Mouse (Mus musculus): ENCODE results near the gene Cep350.
"Not testable (repeated sequence)": the region's sequence is repeated elsewhere in the genome, so short reads cannot be mapped to it uniquely, and the experiment has no call there.

The Cep350 gene

DNA sequence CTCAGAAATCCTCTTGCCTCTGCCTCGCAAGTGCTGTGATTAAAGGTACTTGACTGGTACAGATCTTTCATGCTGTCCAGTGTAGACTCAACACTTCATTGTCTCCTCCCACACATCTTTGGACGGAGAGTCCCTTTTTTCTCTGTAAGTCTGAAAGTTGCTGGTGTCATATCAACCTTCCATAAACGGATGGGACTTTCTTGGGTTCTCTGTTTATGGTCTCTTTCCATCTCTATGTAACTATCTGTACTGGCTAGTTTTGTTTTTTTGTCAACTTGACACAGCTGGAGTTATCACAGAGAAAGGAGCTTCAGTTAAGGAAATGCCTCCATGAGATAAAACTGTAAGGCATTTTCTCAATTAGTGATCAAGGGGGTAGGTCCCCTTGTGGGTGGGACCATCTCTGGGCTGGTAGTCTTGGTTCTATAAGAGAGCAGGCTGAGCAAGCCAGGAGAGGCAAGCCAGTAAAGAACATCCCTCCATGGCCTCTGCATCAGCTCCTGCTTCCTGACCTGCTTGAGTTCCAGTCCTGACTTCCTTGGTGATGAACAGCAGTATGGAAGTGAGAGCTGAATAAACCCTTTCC is 90.3 kb downstream of the Cep350 start:
- not testable (repeated sequence) for DNase-seq (ENCODE audit: low spot score)

GRCm38 (mm10) chr1:155879596-155879995 is 93.5 kb downstream of the Cep350 start:
- no peak for DNase-seq (ENCODE audit: low spot score)

- no peak for DNase-seq (ENCODE audit: low spot score)
These were observed 110.1 kb downstream of the Cep350 start for GRCm38 (mm10) chr1:155862967-155863366.

GRCm38 (mm10) chr1:155854926-155855702 is 117.9 kb downstream of the Cep350 start:
- DNase-seq (ENCODE audit: low spot score), result no peak

GRCm38 (mm10) chr1:155853009-155853408 is 120.0 kb downstream of the Cep350 start:
- no peak for DNase-seq (ENCODE audit: low spot score)

DNA sequence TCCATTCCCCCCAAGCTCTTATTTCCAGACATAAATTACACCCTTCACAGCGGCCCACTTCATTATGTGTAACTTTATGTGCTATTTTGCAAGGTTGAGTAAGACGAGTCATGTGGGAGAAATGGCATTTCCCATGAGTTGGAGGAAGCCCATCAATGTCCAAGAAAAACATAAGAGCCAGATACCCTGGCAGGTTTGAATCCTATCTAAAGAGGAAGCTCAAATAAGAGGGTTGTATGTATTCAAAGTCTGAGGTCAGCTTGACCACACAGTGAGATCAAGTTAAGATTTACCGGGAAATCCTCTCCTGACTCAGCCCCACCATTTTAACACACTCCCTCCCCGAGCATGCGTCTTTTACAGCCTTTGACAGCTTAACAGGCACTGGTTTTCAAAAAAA is 128.8 kb downstream of the Cep350 start:
- no peak for DNase-seq (ENCODE audit: low spot score)

- DNase-seq (ENCODE audit: low spot score), result no peak
These were observed 129.5 kb downstream of the Cep350 start for GRCm38 (mm10) chr1:155843538-155843937.

DNA sequence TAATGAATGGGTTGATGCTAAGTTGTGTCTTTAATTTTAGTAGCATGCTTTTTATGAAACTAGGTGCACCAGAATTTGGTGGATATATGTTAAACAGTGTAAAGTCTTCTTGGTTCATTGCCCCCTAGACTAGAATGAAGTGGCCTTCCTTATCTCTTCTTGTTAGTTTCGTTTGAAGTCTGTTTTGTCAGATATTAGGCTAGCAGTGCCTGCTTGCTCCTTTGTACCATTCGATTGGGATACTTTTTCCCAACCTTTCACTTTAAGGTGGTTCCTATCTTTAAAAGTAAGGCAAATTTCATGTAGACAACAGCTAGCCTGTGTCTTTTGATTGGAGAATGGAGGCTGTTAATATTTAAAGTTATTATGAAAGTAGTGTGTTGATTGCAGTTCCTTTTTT is 137.4 kb downstream of the Cep350 start:
- no peak for DNase-seq (ENCODE audit: low spot score)

GRCm38 (mm10) chr1:155833610-155834009 is 139.4 kb downstream of the Cep350 start:
- no peak for DNase-seq (ENCODE audit: low spot score)

GRCm38 (mm10) chr1:155831958-155832357 is 141.1 kb downstream of the Cep350 start:
- DNase-seq (ENCODE audit: low spot score), result no peak

DNA sequence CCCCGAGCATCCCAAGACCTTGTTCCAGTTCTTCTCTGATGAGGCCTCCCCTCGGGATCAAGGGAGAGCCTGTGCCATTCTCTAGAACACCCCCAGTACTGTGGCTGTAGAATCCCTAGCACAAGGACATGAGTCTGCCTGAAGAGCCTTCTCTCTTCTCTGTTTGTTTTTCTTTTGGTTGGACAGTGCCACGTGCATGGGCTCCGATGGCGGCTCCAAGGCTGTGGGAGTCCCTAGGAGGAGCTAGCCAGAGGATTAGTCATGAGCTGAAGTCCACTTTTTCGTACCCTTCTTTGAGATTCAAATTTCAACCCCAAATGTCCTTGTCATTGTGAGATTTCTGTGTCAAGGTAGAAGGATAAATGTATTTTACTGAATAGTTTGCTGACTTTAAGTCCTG is 142.2 kb downstream of the Cep350 start:
- DNase-seq (ENCODE audit: low spot score), result no peak

GRCm38 (mm10) chr1:155827703-155828295 is 145.3 kb downstream of the Cep350 start:
- no peak for DNase-seq (ENCODE audit: low spot score)

- no peak for DNase-seq (ENCODE audit: low spot score)
These were observed 146.2 kb downstream of the Cep350 start for GRCm38 (mm10) chr1:155826803-155827395.

GRCm38 (mm10) chr1:155825940-155826716 is 146.9 kb downstream of the Cep350 start:
- DNase-seq (ENCODE audit: low spot score), result no peak

DNA sequence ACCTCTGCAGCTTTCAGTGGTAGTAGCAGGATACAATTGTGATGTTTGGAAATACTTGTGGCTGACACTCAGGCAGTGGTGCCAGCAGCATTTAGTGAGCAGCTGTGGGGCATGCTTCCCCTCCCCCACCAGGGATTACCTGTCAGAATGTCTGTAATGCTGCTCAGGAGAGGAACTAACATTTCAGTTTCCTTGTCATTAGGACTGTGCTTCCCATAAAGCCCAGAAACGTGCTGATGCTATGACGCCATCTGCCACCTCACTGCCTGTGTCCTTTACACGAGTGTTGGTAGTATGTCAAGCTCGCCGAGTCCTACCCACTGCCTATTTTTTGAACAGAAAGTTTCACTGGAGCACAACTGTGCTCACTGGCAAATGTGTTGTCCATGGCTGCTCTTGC is 152.4 kb downstream of the Cep350 start:
- DNase-seq (ENCODE audit: low spot score), result no peak

DNA sequence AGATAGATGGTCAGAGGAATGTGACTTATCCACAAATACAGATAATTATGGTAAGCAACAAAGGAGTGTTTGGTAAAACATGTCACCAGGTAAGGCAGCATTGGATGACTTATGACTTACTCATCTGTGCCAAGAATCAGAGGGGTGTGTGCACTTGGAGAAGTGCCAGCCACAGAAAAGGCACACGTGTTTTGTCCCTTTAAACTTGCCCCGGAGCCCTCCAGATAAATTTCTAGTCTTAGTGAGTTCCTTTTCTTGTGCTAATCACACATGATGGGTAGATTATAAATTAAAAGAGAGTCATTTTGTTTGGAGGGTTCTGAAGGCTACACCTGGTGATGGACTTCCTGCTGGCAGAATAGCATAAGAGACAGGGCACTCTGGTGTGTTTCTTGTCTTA is 156.9 kb downstream of the Cep350 start:
- DNase-seq (ENCODE audit: low spot score), result no peak

- peak; percentile 86 for DNase-seq (ENCODE audit: low spot score)
These were observed 160.2 kb downstream of the Cep350 start, which contains the start of gene Qsox1 for GRCm38 (mm10) chr1:155812581-155813499. Gene Qsox1, minus strand, starts transcription at chr1:155812889.

DNA sequence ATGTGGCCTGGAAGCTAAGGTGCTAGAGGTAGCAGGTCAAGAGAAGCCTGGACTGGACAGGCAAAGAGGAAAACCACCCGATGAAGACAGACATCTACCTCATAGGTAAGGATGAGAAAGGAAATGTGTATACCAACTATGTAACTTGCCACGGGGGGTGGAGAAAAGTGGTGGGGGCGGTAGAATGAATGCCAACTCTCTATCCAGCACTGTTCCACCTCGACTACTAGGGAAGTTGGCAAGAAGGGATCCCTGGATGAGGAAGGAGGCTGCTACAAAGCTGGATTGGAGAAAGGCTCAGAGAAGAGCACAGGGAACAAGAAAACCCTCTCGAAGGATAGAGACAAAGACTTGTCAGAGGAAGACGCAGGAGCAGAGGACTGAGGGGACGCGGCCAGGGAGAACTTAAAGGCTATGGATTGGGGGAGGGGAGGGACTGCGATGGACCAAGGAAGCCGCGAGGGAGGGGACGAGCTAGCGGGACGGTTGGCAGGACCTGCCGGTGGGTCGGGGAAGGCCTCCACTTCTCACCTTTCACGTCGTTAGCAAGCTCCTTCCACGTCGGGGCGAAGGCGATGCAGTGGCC is 161.0 kb downstream of the Cep350 start:
- DNase-seq (ENCODE audit: low spot score), result no peak

DNA sequence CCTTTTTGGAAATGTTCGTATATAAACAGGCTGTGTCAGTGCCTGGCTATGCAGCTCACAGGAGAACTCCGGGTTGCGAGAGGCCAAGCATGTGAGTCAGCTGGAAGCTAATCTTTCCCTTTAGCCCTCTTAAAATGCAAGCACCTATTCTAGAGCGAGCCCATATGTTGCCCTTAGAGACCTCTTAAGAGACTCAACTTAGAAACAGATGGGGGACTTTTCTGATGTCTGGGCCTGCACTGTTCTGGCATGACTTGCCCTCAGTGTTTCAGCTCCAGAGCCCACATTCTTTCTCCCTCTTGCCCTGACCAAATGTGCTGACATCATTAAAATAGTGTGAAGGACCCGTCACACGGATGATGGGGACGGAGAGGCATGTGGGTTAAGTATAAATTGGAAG is 162.4 kb downstream of the Cep350 start:
- DNase-seq (ENCODE audit: low spot score), result no peak

- no peak for DNase-seq (ENCODE audit: low spot score)
These were observed 163.2 kb downstream of the Cep350 start for GRCm38 (mm10) chr1:155809706-155810442.
